ENCODE assay signal across 9 mouse cellular contexts in the genomic region with DNA sequence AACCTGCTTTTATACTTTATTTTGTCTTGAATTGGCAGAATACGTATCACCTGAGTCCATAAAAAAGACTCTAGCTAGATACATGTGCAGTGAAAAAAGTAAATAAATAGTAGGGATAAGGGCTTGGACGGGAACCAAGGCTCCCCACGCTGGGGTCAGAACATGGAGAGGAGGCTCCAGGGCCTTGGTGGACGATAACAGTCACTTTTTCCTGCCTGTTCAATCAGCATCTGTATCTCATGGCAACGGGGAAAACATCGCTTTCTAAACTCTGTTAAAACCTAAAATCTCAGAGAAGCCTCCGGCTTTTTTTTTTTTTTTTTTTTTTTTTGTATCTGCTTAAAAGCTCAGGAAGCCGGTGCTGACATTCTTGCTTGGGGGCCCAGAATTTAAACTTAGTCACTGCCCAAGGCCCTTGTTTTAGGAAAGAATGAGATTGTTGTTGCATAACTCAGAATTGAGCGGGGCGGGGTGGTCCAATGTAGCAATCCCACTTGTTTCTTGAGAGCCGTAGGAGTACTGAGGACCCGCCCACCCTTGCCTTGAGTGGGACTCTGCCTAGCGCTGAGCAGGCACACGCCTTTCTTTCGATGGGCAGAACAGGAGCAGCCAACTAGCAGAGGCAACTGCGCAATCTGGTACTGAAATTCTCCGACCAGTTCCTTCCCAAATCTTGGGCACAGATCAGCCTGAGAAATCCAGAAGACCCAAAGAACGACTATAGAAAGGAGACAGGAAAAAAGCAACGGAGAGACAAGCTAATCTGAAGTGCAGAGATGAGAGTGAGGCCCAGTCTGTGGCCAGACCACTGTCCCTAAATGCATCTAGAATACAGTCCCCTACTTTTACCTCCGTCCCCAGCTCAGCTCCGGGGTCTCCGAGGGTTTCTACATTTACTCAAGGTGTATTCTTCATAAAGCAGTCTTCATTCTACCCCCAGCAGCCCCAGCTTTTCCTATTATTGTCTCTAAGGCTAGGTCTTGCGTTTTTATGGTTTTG. TPM values are rescaled to one million over a fixed set of nuclear protein-coding genes. Genes with fewer than 3 reads are reported as not detected.
DNase-seq lines count a peak whose midpoint lies in the region.
"Had no signal": no experiment of that assay in that cellular context is flagged by ENCODE, and none has a peak within 500 bp of the region (broad histone marks: within the 10 kb centered on the region; RNA-seq: fewer than 3 reads in every experiment).

No protein-coding gene starts in this region.

- H3K9me3 ChIP-seq in forebrain, embryonic 10.5 days = no peaks in the 10 kb centered on the region

- DNase-seq in left cerebral cortex, adult 18-20 months (ENCODE audit: low spot score in 2 of 2) = peak; percentile 51 to 69
- no peak for DNase-seq in left cerebral cortex, postnatal 4 days
- peak; percentile 44 for DNase-seq in R1 (ENCODE audit: low read depth, low spot score)
- DNase-seq in gastrocnemius, postnatal 10 days = peak; percentile 49
- DNase-seq in lung, postnatal 36 days = peak; percentile 96
- DNase-seq in embryo, embryonic 11 days = no peak
- DNase-seq in adrenal gland, adult 8-10 months = no peak
- no peak for DNase-seq in forebrain, embryonic 10.5 days (ENCODE audit: extremely low spot score, low spot score)

- peaks cover 58% of the 10 kb centered on the region for H3K27me3 ChIP-seq in forebrain, embryonic 10.5 days (ENCODE audit: poor library complexity, severe bottlenecking)

- no peak overlapping the region for H3K27ac ChIP-seq in forebrain, embryonic 10.5 days
- H3K27ac ChIP-seq: liver, embryonic 14.5 days had no signal

- no peak overlapping the region for H3K4me3 ChIP-seq in forebrain, embryonic 10.5 days

- intact Hi-C loops in left cerebral cortex, postnatal 4 days (cut with DNase I) = no loop called here

- no peaks in the 10 kb centered on the region for H3K36me3 ChIP-seq in forebrain, embryonic 10.5 days (replicated peaks)

- 57% methylated on average over 23 of the region's 23 CpGs for WGBS in forebrain, embryonic 10.5 days

- peaks cover 24% of the 10 kb centered on the region for H3K4me1 ChIP-seq in forebrain, embryonic 10.5 days

RNA-seq across cellular contexts. Expression of a gene that starts 0.9 kb away (rescaled TPM):
- 10 to 100 TPM; 60.2 to 61.6 TPM for total RNA-seq in left cerebral cortex, adult 18-20 months (2021)
- 1 to 10 TPM; 1.6 to 2.0 TPM for total RNA-seq in left cerebral cortex, postnatal 4 days (2021)
- 10 to 100 TPM; 66.0 to 77.5 TPM for total RNA-seq in gastrocnemius, postnatal 10 days (2021)
- 10 to 100 TPM; 37.0 to 63.8 (median 49.2) TPM for total RNA-seq in adrenal gland, adult 8-10 months (2022)
- polyA plus RNA-seq in forebrain, embryonic 10.5 days (2016; fragmentation: Nextera tagmentation; extraction: Ambion mirVana) = 0.14 and 0.17 TPM in 2 replicates

RNA-seq across cellular contexts. Expression of a gene that starts 7.1 kb away (rescaled TPM):
- under 1 TPM in 1 of 2 experiments, not detected in 1; 0.30 TPM for total RNA-seq in left cerebral cortex, adult 18-20 months (2021)
- not detected for total RNA-seq in left cerebral cortex, postnatal 4 days (2021)
- total RNA-seq in gastrocnemius, postnatal 10 days (2021) = under 1 TPM; 0.14 to 0.27 TPM
- under 1 TPM; 0.15 to 0.43 (median 0.26) TPM for total RNA-seq in adrenal gland, adult 8-10 months (2022)
- 0.09 TPM in 1 of 2 replicates, not detected in the other for polyA plus RNA-seq in forebrain, embryonic 10.5 days (2016; fragmentation: Nextera tagmentation; extraction: Ambion mirVana)

RNA-seq across cellular contexts. Expression of a gene that starts 7.2 kb away (rescaled TPM):
- 100 to 1,000 TPM; 153 to 163 TPM for total RNA-seq in left cerebral cortex, adult 18-20 months (2021)
- total RNA-seq in left cerebral cortex, postnatal 4 days (2021) = 100 to 1,000 TPM; 115 to 118 TPM
- 10 to 100 TPM; 14.2 to 14.8 TPM for total RNA-seq in gastrocnemius, postnatal 10 days (2021)
- 10 to 100 TPM; 46.6 to 70.4 (median 57.7) TPM for total RNA-seq in adrenal gland, adult 8-10 months (2022)
- polyA plus RNA-seq in forebrain, embryonic 10.5 days (2016; fragmentation: Nextera tagmentation; extraction: Ambion mirVana) = 10.8 and 12.7 TPM in 2 replicates

RNA-seq across cellular contexts. Expression of a gene that starts 43.0 kb away (rescaled TPM):
- total RNA-seq in left cerebral cortex, adult 18-20 months (2021) = 10 to 100 TPM; 16.0 to 21.8 TPM
- 10 to 100 TPM in 1 of 2 experiments, 1 to 10 TPM in 1; 8.5 to 11.4 TPM for total RNA-seq in left cerebral cortex, postnatal 4 days (2021)
- total RNA-seq in gastrocnemius, postnatal 10 days (2021) = 10 to 100 TPM; 38.8 to 41.9 TPM
- 100 to 1,000 TPM in 2 of 4 experiments, 10 to 100 TPM in 2; 77.5 to 129 (median 107) TPM for total RNA-seq in adrenal gland, adult 8-10 months (2022)
- polyA plus RNA-seq in forebrain, embryonic 10.5 days (2016; fragmentation: Nextera tagmentation; extraction: Ambion mirVana) = 11.1 and 13.1 TPM in 2 replicates

RNA-seq across cellular contexts. Expression of a gene that starts 59.8 kb away (rescaled TPM):
- 10 to 100 TPM; 71.0 to 71.7 TPM for total RNA-seq in left cerebral cortex, adult 18-20 months (2021)
- total RNA-seq in left cerebral cortex, postnatal 4 days (2021) = 10 to 100 TPM; 70.3 to 70.6 TPM
- total RNA-seq in gastrocnemius, postnatal 10 days (2021) = 10 to 100 TPM; 42.8 to 52.6 TPM
- 100 to 1,000 TPM in 1 of 4 experiments, 10 to 100 TPM in 3; 61.9 to 108 (median 86.0) TPM for total RNA-seq in adrenal gland, adult 8-10 months (2022)
- polyA plus RNA-seq in forebrain, embryonic 10.5 days (2016; fragmentation: Nextera tagmentation; extraction: Ambion mirVana) = 71.7 and 72.7 TPM in 2 replicates

Comparison
In these comparisons a context has a peak if more than half of its experiments do, and no peak if none do; other contexts are left out.
1. DNase-seq: peak in left cerebral cortex, adult 18-20 months (2 of 2), R1 (single experiment), gastrocnemius, postnatal 10 days (single experiment) and lung, postnatal 36 days (single experiment); none in left cerebral cortex, postnatal 4 days (single experiment), embryo, embryonic 11 days (single experiment), adrenal gland, adult 8-10 months (single experiment) and forebrain, embryonic 10.5 days (single experiment).
2. RNA of a gene that starts 0.9 kb away (total RNA-seq): 66.0 to 77.5 TPM in gastrocnemius, postnatal 10 days, 60.2 to 61.6 TPM in left cerebral cortex, adult 18-20 months and 37.0 to 63.8 TPM in adrenal gland, adult 8-10 months; 1.6 to 2.0 TPM in left cerebral cortex, postnatal 4 days; every median in the first group is over 10 times any median in the second.